Mouse (Mus musculus) urinary bladder, postnatal 10 days (tissue): Measurements from ENCODE around the gene Mrpl16.

Source experiments
- DNase-seq: peaks from one replicate; pipeline ENCODE4 v3.0.0; 2022; ENCODE audit warnings: low spot score

The Mrpl16 gene

DNA sequence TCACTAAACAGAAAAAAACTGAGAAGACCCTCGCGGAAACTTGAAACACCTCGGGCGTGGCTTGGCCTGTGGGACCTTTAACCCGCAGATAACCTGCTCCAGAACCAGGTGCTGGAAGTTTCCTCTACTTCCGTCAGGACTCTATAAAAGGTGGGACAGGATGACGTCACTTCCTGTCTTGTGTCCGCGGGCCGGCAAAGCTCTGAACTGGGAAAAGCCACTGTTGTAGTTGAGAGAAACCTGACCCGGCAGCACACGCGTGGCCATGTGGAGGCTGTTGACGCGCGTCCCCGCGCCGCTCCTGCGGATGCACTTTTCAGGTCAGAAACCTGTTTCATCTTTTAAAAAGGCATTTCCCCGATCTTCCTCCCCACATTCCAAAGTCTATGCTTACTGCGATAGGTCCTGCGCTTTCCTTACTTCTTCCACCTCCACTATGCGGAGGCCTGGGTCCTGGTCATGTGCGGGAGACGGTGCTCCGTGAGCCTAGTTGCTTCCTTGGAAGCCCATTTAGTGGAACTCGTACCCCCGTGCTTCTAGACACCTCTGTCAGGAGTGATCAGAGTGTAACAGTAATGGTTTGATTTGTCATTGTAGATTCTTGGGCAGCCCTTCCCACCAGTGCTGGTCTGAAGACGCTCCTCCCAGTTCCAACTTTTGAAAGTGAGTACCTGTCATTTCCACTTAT lies at the start of gene Mrpl16:
Gene Mrpl16 (plus strand): TSS at position 187 of the 688 bp plus-strand sequence.
- peak; percentile 29 for DNase-seq

DNA sequence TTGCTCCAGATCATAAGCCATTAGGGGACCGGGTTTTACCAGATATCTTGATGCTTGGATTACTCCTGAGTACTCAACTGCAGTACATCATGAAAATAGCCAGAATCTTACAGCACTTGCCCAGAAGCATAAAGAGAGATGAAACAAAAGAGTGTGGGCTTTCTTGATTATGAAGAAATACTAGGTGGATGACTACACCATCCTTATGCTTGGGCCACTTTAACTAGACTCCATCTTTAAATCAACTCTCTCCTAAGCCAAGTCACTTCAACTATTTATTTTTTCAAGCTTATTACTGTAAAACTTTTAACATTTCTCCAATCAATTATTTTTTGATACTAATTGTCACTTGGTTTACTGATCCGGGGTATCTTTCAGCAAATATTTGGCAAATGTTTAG lies 46.3 kb upstream of the Mrpl16 start:
- no peak for DNase-seq

DNA sequence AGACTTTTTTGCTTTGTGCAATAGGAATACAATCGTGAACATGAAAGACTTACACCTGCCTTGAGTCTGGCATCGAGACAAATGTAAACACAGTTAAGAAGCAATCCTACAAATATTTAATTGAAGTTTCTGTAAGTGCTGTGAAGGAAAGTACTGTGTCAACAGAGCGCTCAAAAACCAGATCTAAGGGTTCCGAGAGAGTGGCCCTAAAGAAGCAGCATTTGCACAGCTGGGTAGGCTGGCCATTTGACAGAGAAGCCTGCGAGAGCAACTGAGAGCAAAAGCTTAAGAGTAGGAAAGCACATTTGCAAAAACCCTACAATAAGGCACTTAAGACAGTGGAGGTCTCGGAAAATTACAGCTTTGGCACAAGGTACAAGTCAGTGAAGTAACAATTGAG lies 45.9 kb upstream of the Mrpl16 start:
- no peak for DNase-seq

DNA sequence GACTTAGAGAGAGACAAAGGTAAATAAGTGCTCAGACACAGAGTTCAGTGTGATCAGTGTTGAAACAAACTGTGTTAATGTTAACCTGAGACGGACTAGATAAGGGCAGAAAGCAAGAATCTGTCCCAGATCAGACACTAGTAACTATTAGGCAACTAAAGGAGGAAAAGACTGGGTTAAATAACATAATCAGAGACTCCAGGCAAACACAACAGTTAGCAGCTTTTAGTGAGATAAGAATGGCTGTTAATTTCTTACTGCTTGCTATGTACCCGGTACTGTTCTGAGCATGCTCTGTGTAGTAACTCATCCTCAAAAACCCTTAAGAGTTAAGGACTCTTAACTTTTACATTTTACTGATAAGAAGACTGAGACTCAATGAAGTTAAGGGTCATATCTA lies 44.3 kb upstream of the Mrpl16 start:
- no peak for DNase-seq

DNA sequence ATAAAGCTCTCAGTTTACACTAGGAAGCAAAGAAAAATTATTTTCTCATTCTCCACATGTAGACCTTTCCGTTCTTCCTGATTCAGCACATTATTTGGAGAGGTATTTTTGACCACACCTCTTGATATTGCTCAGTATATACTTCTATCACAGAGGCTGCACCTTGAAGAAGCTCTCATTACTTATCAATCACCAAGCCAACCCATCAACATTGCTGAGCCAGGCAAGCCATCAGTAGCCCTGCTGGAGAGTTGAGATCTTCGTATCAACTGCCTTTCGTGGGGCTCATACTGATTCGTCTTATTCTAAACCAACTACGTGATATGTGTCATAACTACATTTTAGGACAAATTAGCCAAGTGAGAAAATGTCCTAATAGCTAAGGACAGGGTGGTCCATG lies 42.9 kb upstream of the Mrpl16 start:
- DNase-seq: no peak

DNA sequence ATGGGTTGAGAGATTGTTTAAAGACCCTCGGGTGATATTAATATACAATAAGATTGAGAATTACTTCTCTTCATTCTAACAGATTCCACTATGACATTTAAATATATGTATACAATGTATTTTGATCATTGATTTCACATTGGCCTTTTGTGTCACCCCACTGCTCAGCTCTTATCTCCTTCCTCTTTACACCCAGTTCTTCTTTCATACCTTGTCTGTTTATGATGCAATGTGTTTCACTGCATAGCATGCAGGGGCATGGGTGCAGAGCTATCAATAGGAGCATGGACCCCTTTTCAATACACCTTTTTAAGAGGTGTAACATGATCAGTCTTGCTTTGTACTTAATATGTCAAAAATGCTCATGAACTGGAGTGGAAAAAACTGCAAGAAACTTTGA lies 39.9 kb upstream of the Mrpl16 start:
- no peak for DNase-seq

DNA sequence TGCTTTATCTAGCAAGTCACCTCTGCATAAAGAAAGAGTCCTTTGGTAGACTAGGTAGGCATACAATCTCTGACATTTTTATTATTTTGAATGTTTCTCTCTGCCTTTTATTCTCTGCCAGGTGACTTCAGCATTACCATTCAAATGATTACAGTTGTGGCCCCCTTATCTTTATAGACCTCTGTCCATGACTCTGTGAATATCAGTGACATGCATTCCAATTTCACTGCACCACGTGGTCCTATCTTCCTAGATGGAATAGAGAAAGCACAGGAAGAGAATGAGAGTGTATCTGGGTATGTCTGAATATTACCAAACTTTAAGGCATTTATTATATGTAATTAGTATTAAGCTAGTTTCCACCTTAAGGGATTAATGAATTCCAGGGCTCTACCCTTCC lies 33.7 kb upstream of the Mrpl16 start:
- no peak for DNase-seq

DNA sequence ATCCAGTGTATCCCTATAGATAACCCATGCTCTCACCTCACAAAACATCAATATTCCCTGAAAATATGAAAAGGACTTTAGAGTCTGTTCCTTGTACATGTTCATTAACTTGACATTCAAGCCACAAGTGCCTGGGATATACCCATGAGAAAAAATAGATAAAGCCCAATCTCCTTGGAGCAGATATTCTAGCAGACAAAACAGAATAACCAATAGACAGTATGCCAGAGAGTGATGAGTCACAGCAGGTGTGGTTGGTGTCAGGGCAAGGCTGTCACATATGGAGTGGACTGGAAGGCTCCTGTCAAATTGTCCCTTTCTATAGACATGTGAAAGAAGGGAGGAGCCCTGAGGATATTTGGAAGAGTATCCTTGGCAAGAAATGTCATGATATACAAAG lies 24.5 kb upstream of the Mrpl16 start:
- no peak for DNase-seq

DNA sequence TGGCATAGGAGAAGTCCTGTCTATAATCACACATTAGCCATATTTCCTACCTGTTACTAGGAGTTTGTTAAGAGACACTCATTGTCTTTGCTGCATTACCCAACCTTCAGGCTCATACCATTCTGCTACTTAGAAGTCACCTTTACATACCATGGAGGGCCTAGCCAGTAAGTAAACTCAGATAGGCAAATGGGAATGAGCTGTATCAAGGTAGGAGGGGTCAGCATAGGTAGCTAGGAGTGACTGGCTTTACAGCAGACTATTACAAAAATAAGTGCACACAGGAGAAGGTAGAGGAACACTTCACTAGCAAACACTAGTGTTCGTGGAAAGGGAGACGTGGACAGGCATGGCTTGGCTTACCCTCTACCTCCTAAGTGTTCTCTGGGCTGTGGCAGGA lies 22.9 kb upstream of the Mrpl16 start, which contains the start of gene Gif:
Gene Gif (plus strand): TSS at position 257 of the 400 bp plus-strand sequence.
- no peak for DNase-seq

DNA sequence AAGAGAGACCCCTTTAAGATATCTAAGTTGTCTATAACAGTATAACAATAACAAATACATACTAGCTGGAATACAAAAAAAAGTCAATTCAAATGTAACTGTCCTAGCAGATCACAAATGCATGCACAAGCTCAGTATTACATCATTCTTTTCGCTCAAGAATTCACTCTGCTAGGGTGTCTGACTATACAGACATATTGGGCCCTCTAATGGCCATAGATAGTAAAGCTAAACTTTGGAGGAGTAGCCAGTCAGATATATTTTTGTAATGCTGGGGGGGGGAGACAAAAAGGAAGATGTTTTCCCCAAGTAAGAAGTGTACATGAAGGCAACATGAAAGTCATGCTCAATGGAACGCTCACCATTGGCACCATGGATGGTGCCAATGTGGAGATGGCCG lies 5.1 kb upstream of the Mrpl16 start:
- DNase-seq: no peak

DNA sequence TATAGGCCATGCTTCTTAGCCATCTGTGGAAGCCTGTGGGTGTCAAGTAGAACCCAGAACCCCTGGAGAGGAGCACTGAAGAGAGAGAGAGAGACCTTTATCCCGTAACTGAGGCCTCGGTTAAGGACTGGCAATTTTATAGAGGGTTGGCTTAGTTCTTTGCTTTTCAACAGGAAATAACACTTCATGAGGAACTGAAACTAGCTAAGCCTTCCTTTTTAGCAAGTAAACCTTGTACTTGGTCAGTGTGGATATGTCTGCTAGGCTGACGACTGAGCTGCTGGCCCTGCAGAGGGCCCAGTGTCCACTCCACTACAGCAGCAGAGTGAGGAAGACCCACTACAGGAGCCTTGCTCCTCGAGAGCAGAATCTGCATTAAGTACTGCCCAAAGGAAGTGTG lies 3.8 kb upstream of the Mrpl16 start:
- no peak for DNase-seq

DNA sequence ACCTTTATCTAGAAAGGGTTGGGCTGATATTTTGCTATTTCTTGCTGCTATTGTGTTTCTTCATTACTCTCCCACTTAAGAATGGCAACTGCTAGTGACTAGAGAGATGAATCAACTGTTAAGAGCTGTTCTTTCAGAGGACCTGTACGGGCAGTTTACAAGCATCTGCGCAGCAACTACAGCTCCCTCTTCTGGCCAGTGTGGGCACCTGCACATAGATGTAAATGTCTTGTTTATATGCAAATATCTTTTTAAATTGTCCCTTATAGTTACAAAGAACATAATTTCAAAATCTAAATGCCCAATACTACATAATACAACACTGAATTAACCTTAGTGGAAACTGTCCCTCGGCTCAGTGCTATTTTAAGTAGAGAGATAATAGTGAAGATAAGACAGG lies 2.0 kb upstream of the Mrpl16 start:
- DNase-seq: no peak

DNA sequence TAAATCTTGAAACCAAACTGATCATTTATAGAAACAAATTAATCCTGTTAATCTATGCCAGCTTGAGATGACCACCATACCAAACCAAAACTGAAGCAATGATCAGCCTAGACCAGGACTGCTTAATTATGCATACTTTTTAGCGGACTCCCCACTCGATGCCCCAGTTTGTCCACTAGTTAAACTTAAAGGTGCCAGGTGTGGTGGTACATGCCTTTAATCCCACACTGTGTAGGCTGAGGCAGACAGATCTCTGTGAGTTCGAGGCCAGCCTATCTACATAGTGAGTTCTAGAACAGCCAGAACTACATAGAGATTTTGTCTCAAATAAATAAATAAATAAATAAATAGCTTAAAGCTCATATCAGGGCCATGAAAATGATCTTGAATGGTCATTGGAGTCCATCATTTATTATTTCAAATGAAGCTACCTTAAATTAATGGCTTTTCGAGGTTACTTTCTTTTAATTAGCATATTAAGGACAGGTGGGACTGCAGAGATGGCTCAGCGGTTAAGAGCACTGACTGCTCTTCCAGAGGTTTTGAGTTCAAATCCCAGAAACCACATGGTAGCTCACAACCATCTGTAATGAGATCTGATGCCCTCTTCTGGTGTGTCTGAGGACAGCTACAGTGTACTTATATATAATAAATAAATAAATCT lies 802 bp upstream of the Mrpl16 start:
- DNase-seq: no peak

DNA sequence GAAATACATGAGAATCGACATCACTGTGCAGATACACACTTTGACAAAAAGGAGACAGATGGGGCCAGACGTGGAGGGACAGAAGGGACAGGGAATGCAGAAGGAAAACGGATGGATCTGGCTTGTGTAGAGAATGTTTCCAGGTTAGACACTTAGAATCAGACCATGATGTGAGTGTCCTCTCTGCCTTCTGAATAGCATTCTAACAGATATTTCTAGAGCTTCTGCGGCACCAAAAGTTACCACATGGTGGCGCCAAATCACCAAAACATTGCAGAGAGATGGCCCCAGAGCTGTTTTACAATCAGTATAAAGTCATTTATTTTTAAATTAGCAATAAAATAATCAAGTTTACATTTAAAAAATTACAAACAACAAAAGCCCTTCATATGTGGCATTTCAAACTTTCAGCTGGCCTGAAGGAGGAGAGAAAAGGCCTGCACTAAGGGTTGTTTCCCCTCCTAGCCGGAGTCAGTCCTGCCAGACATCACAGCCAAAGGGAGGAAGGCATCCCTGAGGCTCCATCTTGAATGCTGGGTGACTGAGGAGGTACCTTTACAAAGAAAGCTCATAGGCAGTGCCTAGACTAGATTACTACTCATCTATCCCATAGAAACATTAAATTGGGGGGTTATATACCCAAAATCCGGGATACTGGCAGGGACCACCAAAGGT lies 7.1 kb downstream of the Mrpl16 start:
- no peak for DNase-seq

DNA sequence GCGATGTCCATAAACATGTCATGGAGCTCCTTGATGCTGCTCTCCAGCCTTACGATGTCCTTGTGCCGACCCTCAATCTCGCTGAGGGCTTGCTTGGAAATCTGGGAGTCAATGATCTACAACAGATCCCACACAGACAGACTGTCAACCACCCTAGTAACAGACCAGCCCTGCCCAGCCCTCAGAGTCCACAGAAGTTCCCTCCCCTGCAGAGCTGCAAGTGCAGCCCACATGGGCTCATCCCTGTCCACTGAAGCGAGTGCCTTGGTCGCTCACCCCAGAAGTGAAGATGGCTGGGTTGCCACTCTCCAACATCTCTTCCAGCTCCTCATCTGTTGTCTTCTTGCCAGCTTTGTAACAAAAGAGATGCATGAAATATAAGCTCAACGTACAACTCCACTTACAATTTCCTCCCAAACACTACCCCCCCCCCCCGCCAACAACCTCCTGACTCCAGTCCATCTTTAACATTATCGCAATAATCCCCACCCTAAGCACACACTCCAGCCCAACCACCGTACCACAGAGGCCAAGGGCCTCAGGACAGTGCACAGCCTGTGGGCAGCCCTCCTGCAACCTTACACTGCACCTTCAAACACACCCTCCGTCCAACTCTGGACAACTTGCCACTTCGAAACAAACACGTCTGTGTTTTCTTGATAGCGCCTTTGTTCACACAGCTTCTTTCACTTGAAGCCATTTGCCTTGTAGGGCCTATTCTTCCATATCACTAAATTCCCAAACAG lies 15.4 kb downstream of the Mrpl16 start:
- no peak for DNase-seq

DNA sequence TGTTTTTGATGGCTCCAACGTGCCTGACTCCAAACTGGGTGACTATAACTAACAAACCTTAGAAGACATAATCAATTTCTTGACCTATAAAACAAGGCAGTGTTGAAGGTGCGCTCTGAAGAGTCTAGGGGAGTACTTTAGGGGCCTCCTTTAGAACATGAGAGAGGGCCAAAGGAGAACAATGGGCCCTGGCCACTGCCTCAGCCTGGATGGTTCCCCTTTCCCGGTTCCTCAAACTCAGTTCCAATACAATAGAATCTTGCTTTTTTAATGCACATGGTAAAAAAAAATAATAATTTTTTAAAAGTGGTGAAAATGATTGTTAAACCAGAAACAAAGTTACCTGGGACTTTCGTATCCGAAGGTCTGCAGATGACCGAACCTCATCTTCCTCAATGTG lies 17.6 kb downstream of the Mrpl16 start:
- no peak for DNase-seq

DNA sequence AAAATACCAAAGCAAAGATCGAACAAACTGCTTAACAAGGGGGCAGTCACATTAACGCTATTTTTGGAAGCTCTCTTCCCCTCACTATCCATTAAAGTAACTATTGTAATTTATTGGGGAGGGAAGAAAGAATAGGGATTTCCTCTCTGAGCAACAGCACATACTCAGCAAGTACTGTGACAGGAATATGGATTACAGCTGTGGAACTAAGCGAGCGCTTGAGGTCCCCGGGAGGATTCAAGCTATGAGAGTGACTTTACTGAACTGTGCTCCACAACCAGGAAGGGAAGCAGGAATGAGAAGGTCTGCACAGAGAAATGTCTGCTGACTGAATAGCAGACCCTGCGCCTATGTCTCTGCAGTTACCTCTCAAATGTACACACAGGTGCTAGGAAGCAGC lies 18.7 kb downstream of the Mrpl16 start:
- no peak for DNase-seq

DNA sequence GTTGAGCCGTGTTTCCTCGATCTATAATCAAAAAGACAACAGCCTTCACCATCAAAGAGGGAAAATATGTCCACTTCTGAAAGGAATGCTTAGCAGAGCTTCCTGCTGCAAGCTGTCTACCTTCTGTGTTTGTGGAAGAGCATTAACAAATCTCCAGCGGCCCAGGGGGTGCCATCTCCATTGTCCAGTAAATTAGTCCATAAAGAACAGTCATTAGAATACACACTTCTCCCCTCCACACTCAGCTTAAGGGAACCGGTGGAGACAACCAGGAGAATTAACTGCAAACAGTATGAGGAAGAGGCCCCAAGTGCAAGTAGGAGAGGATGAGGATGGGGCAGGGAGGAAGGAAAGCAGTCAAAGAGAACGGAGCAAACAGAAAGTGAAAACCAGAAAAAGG lies 21.6 kb downstream of the Mrpl16 start:
- DNase-seq: no peak

DNA sequence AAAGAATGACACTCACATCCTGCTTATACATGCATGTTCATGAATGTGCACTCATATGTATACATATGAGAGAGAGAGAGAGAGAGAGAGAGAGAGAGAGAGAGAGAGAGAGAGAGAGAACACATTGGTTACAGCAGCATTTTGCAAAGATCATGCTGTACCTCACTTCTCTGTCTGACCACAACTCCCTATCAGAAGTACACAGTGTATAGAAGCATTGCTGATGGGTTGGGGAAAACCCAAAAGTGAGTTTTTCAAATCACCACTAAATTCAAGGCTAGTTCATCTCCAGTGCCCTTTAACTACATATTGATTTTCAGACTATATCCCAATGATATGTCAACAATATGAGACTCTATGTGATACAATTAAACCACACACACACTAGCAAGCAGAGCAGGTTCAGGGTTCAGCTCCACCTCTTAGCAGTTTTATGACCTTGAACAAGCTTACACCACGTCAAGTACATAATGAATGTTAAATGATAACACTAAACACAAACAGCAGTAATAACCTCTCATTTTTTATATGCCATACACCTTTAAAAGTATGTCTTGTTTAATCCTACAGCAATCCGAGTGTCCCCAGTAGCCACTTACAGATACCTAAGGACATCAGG lies 23.7 kb downstream of the Mrpl16 start:
- no peak for DNase-seq

DNA sequence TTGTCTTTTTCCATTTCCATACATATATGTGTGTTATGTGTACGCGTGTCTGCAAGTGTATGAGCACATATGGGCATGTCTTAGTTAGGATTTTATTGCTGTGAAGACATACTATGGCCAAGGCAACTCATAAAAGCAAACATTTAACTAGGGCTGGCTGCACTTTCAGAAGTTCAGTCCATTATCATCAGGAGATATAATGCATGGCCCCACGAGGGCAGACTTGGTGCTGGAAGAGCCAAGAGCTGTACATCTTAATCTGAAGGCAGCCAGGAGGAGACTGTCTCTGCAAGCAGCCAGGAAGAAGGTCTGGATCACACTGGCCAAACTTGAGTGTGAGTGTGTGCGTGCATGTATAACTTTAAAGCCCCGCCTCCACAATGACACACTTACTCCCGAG lies 24.3 kb downstream of the Mrpl16 start:
- no peak for DNase-seq

DNA sequence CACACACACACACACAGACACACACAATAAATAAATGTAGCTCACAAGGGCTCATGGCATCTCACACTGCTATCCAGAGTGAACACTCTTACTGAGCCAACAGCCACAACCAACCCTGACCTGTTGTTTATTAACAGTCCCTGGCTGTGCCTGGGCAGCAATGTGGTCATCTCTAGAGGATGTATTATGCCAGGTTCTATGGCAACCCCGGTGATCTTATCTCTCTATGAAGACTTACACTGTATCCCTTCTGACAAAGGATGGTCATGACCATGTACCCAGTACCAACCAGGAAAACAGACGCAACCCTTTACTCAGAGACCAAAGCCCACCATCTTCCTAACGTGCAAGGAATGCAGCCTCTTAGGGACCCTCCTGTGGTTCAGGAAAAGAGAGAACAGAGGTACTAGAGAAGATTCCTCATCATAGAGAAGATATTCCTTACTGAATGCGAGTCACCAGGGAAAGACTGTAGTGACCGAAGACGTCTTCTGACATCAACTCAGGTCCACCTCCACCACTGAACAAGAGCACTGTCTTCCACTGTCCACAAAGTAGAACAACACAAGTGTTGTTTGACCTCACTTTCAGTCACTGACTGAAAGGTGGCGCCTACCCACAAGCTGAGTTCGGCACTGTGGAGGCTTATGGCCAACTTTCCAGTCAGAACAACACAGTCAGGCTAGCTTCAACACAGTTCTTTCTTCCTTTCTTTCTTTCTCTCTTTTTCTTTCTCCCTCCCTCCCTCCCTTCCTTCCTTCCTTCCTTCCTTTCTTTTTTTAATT lies 30.5 kb downstream of the Mrpl16 start:
- DNase-seq: no peak

DNA sequence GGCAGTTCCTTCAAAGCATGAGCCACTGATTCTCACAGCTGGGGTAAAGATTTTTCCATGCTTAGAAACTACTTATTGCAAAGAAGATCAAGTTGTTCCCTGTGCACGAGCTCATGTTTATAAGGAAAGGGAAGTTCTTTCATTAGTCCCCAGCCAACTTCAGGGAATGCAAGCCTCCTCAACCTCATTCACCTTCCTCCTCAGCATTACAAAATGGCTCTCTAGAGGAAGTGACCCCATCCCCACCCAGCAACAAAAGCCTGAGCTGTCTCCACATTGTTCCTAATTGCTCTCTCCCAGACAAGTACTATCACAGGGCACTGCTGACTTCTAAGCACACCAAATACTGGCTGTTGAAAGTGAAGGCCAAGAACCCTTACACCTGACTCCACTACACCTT lies 34.2 kb downstream of the Mrpl16 start:
- no peak for DNase-seq
